Mouse (Mus musculus): ENCODE results near the gene Gm20814. TPM values are rescaled to one million over a fixed set of nuclear protein-coding genes. Genes with fewer than 3 reads are reported as not detected.
"Not testable (repeated sequence)": the region's sequence is repeated elsewhere in the genome, so short reads cannot be mapped to it uniquely, and the experiment has no call there.

Gm20814 gene
- not detected in 2 replicates for polyA plus RNA-seq (2012; ENCODE audit: insufficient read depth, insufficient read length, missing spikeins)

DNA sequence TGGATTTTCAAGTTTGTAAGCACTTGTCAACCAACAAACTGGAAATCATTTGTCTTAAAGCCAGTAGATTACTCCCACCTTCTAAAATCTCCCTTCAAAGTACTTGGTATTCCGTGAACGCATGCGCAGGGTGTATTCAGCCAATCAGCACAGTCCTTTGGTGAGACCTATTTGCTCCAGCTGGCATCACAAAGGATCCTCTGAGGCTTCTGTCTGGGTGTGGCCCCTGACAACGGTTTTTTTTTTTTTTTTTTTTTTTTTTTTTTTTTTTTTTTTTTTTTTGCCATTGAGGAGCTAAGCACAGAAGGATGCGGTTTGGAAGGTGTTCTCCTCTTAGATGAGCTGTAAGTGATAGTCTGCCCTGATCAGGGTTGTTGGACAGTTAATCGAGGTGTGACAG lies at the start of gene Gm20814:
Gene Gm20814, plus strand, starts transcription at position 301 of the 400 bp plus-strand sequence.
- not testable (repeated sequence) for H3K27ac ChIP-seq (ENCODE audit: insufficient read depth, low read depth, low read length); H3K4me1 ChIP-seq (ENCODE audit: control insufficient read depth, insufficient read depth, low read length); H3K4me3 ChIP-seq (ENCODE audit: insufficient read depth, low read length)
